Mouse (Mus musculus): Measurements from ENCODE around the gene Srp68. TPM values are rescaled to one million over a fixed set of nuclear protein-coding genes. Genes with fewer than 3 reads are reported as not detected.

Gene Srp68
- polyA plus RNA-seq, 1 experiment from 2014 or later: 66.4 TPM

GRCm38 (mm10) chr11:116196866-116197583 is 77.0 kb downstream of the Srp68 start:
- H3K4me3 ChIP-seq: no peak overlapping the region; the same call in 1 of the 2 replicates
- no peaks in the 10 kb centered on the region for H3K27me3 ChIP-seq (replicated peaks)
- H3K4me2 ChIP-seq: peak overlapping the region; percentile 94
- H3K27ac ChIP-seq: no peak overlapping the region
- WGBS (ENCODE audit: insufficient replicate concordance): 91% methylated on average over 18 of the region's 18 CpGs
- H3K9me3 ChIP-seq (replicated peaks): no peaks in the 10 kb centered on the region
- no peak for ATAC-seq
- peaks cover 8% of the 10 kb centered on the region; the same call in 1 of the 2 replicates for H3K36me3 ChIP-seq
- H3K9ac ChIP-seq: peak overlapping the region; percentile 87; the same call in 1 of the 2 replicates
- peaks cover 53% of the 10 kb centered on the region for H3K4me1 ChIP-seq

GRCm38 (mm10) chr11:116196336-116196735 is 77.7 kb downstream of the Srp68 start:
- H3K4me1 ChIP-seq: peaks cover 51% of the 10 kb centered on the region
- H3K36me3 ChIP-seq: peaks cover 8% of the 10 kb centered on the region; the same call in 1 of the 2 replicates
- no peaks in the 10 kb centered on the region for H3K9me3 ChIP-seq (replicated peaks)
- no peak overlapping the region for H3K4me2 ChIP-seq
- ATAC-seq: no peak
- H3K4me3 ChIP-seq: no peak overlapping the region
- peak overlapping the region; percentile 6; the same call in 1 of the 2 replicates for H3K27ac ChIP-seq
- no peak overlapping the region for H3K9ac ChIP-seq
- 70% methylated on average over 3 of the region's 3 CpGs for WGBS (ENCODE audit: insufficient replicate concordance)
- no peaks in the 10 kb centered on the region for H3K27me3 ChIP-seq (replicated peaks)

- H3K4me3 ChIP-seq: no peak overlapping the region
- H3K9ac ChIP-seq: 0 out of 2 replicates have a peak overlapping the region, but pooled peaks have one; percentile 14
Observed at GRCm38 (mm10) chr11:116195252-116195651, 78.8 kb downstream of the Srp68 start.

More at GRCm38 (mm10) chr11:116195252-116195651, 78.8 kb downstream of the Srp68 start:
- peaks cover 10% of the 10 kb centered on the region for H3K36me3 ChIP-seq
- 19% methylated on average over 5 of the region's 5 CpGs for WGBS (ENCODE audit: insufficient replicate concordance)
- H3K27me3 ChIP-seq (replicated peaks): no peaks in the 10 kb centered on the region
- H3K27ac ChIP-seq: peak overlapping the region; percentile 73
- peak overlapping the region; percentile 31 for H3K4me2 ChIP-seq
- peaks cover 47% of the 10 kb centered on the region for H3K4me1 ChIP-seq
- ATAC-seq: no peak
- H3K9me3 ChIP-seq (replicated peaks): no peaks in the 10 kb centered on the region

Other genes starting within 250 kb of the Srp68 start
- gene H3f3b, start 246.3 kb downstream of the Srp68 start, polyA plus RNA-seq (2016; fragmentation: Nextera tagmentation; extraction: Ambion mirVana): 816 and 835 TPM in 2 replicates
- 18.7 and 20.2 TPM in 2 replicates for gene Unk, start 243.9 kb downstream of the Srp68 start, polyA plus RNA-seq (2016; fragmentation: Nextera tagmentation; extraction: Ambion mirVana)
- 48.9 and 50.1 TPM in 2 replicates for gene Unc13d, start 196.3 kb downstream of the Srp68 start, polyA plus RNA-seq (2016; fragmentation: Nextera tagmentation; extraction: Ambion mirVana)
- 76.4 and 77.8 TPM in 2 replicates for gene Wbp2, start 187.2 kb downstream of the Srp68 start, polyA plus RNA-seq (2016; fragmentation: Nextera tagmentation; extraction: Ambion mirVana)
- gene Trim47, start 147.0 kb downstream of the Srp68 start, polyA plus RNA-seq (2016; fragmentation: Nextera tagmentation; extraction: Ambion mirVana): 6.2 TPM in 2 replicates
- gene Trim65, start 143.1 kb downstream of the Srp68 start, polyA plus RNA-seq (2016; fragmentation: Nextera tagmentation; extraction: Ambion mirVana): 1.7 and 2.0 TPM in 2 replicates
- 76.7 and 81.5 TPM in 2 replicates for gene Mrpl38, start 135.3 kb downstream of the Srp68 start, polyA plus RNA-seq (2016; fragmentation: Nextera tagmentation; extraction: Ambion mirVana)
- 14.3 and 15.0 TPM in 2 replicates for gene Fbf1, start 106.1 kb downstream of the Srp68 start, polyA plus RNA-seq (2016; fragmentation: Nextera tagmentation; extraction: Ambion mirVana)
- 43.4 and 44.0 TPM in 2 replicates for gene Ten1, start 75.4 kb downstream of the Srp68 start, polyA plus RNA-seq (2016; fragmentation: Nextera tagmentation; extraction: Ambion mirVana)
- 15.3 and 19.7 TPM in 2 replicates for gene Acox1, start 75.2 kb downstream of the Srp68 start, polyA plus RNA-seq (2016; fragmentation: Nextera tagmentation; extraction: Ambion mirVana)
- 0.30 and 0.31 TPM in 2 replicates for gene Evpl, start 36.1 kb downstream of the Srp68 start, polyA plus RNA-seq (2016; fragmentation: Nextera tagmentation; extraction: Ambion mirVana)
- not detected in 2 replicates for gene Galr2, start 6.7 kb upstream of the Srp68 start, polyA plus RNA-seq (2016; fragmentation: Nextera tagmentation; extraction: Ambion mirVana)
- 29.7 and 31.8 TPM in 2 replicates for gene Exoc7, start 33.0 kb upstream of the Srp68 start, polyA plus RNA-seq (2016; fragmentation: Nextera tagmentation; extraction: Ambion mirVana)
- gene Foxj1, start 61.2 kb upstream of the Srp68 start, polyA plus RNA-seq (2016; fragmentation: Nextera tagmentation; extraction: Ambion mirVana): 1.2 and 1.4 TPM in 2 replicates
- 2.9 and 4.3 TPM in 2 replicates for gene Rnf157, start 138.8 kb upstream of the Srp68 start, polyA plus RNA-seq (2016; fragmentation: Nextera tagmentation; extraction: Ambion mirVana)
- 32.3 and 32.6 TPM in 2 replicates for gene Ubald2, start 159.9 kb upstream of the Srp68 start, polyA plus RNA-seq (2016; fragmentation: Nextera tagmentation; extraction: Ambion mirVana)
- gene Qrich2, start 192.0 kb upstream of the Srp68 start, polyA plus RNA-seq (2016; fragmentation: Nextera tagmentation; extraction: Ambion mirVana): not detected in 2 replicates
- 69.9 and 77.1 TPM in 2 replicates for gene Prpsap1, start 220.0 kb upstream of the Srp68 start, polyA plus RNA-seq (2016; fragmentation: Nextera tagmentation; extraction: Ambion mirVana)